Mouse (Mus musculus) heart, postnatal 0 days (tissue): ENCODE results near the gene Slamf1.

Source experiments
- CTCF ChIP-seq: IDR thresholded peaks from 2 replicates; pipeline ENCODE4 v1.5.1; 2016; ENCODE audit warnings: antibody characterized with exemption, control low read depth, low read depth
- EP300 ChIP-seq: IDR thresholded peaks from 2 replicates; pipeline ENCODE4 v1.6.1; 2016; ENCODE audit warnings: antibody characterized with exemption, low read depth

DNA sequence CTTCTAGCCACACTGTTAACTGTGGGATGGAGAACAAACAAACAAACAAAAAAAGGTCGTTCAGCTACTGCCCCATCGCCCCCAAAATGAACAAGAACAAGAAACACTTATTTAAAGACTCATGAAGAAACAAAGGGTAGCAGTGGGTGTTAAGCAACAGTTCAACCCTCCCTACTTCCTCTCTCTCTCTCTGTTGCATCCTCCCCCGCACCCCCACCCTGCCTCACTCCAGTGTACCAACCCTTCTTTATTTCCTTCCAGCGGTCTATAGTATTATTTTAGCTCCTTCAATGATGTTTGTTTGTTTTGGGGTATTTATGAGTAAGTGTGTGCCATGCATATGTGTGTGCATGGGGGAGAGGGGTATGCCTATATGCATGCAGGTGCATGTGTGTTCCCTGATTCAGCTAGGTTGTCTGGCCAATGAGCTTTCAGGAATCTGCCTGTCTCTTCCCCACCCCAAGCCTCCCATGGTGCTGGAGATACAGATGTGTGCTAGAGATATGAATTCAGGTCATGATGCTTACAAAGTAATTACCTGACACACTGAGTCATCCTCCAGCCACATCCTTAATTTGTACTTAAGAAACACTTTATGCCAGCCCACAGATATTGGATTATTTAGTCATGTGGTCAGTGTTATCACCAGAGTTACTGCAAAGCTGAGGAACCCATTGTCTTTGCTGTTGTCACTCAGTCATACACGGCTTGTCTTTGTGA is 78.3 kb downstream of the Slamf1 start:
- no peak for TF ChIP-seq EP300
- TF ChIP-seq CTCF: no peak
